Mouse (Mus musculus) neural tube, embryonic 12.5 days (tissue): Measurements from ENCODE around the gene Olfr765. TPM values are rescaled to one million over a fixed set of nuclear protein-coding genes. Genes with fewer than 3 reads are reported as not detected.
"Not testable (repeated sequence)": the region's sequence is repeated elsewhere in the genome, so short reads cannot be mapped to it uniquely, and the experiment has no call there.

Experiments used
- ATAC-seq: fragments of 200-750 bp; cut with Nextera tagmentation; 2 replicates; pipeline ENCODE4 v1.8.0; 2017; ENCODE audit warnings: low read depth, mild to moderate bottlenecking, moderate TSS enrichment, moderate library complexity; ENCODE audit not compliant: low FRiP score
- H3K27ac ChIP-seq: fragments of 300-500 bp; sonication (generic); 2 replicates; pipeline ENCODE4 v1.5.1; 2016
- H3K27me3 ChIP-seq: fragments of 300-500 bp; sonication (generic); replicated peaks from 2 replicates; pipeline ENCODE4 v1.6.1; 2016; ENCODE audit warnings: mild to moderate bottlenecking
- H3K36me3 ChIP-seq: fragments of 300-500 bp; sonication (generic); 2 replicates; pipeline ENCODE4 v1.6.1; 2016; ENCODE audit warnings: mild to moderate bottlenecking
- H3K4me1 ChIP-seq: fragments of 300-500 bp; sonication (generic); 2 replicates; pipeline ENCODE4 v1.6.1; 2016
- H3K4me2 ChIP-seq: fragments of 300-500 bp; sonication (generic); replicated peaks from 2 replicates; pipeline ENCODE4 v1.6.1; 2016; ENCODE audit warnings: mild to moderate bottlenecking
- H3K4me3 ChIP-seq: fragments of 300-500 bp; sonication (generic); 2 replicates; pipeline ENCODE4 v1.5.1; 2016
- H3K9ac ChIP-seq: fragments of 300-500 bp; sonication (generic); 2 replicates; pipeline ENCODE4 v1.6.1; 2016; ENCODE audit warnings: mild to moderate bottlenecking
- H3K9me3 ChIP-seq: fragments of 300-500 bp; sonication (generic); 2 replicates; pipeline ENCODE4 v1.6.1; 2016; ENCODE audit warnings: mild to moderate bottlenecking
- WGBS: fragments of 180-500 bp; shearing (Covaris S2); methylation state at CpG from one replicate; pipeline ENCODE4 v1.1.7; 2016; 5-methylcytosine and 5-hydroxymethylcytosine counted together
- polyA plus RNA-seq: library from polyadenylated mRNA; unstranded; fragments of >200 nt; fragmentation: Nextera tagmentation; extraction: Ambion mirVana; gene quantifications from 2 replicates; pipeline ENCODE4 v1.2.1, GENCODE M21; 2016

Gene Olfr765
- not detected in 2 replicates for polyA plus RNA-seq

GRCm38 (mm10) chr10:129049898-129050297 lies at the start of gene Olfr765:
Olfr765 (minus strand) TSS chr10:129049998.
- not testable (repeated sequence) for H3K4me3 ChIP-seq, H3K9me3 ChIP-seq, H3K27ac ChIP-seq, ATAC-seq, H3K4me1 ChIP-seq, H3K27me3 ChIP-seq, H3K36me3 ChIP-seq, H3K4me2 ChIP-seq, H3K9ac ChIP-seq

- Histone ChIP-seq H3K4me3 (no peak within 1 kb of the TSS), H3K36me3 (no peaks in the 10 kb centered on the region), H3K9me3 (no peaks in the 10 kb centered on the region), H3K27me3 (no peaks in the 10 kb centered on the region), H3K27ac (no peak within 1 kb of the TSS), H3K4me2 (no peak within 1 kb of the TSS), H3K4me1 (no peaks in the 10 kb centered on the region), H3K9ac (no peak within 1 kb of the TSS)
- ATAC-seq, result no peak
- 76% methylated on average over 1 of the region's 1 CpGs for WGBS
These were observed 49.5 kb upstream of the Olfr765 start, which contains the start of gene Olfr768 for GRCm38 (mm10) chr10:129099275-129099674. Olfr768 (minus strand) TSS chr10:129099375.

- not testable (repeated sequence) for H3K4me2 ChIP-seq, H3K9me3 ChIP-seq, H3K27me3 ChIP-seq, H3K27ac ChIP-seq, H3K36me3 ChIP-seq, H3K9ac ChIP-seq, H3K4me3 ChIP-seq, ATAC-seq, H3K4me1 ChIP-seq
These were observed 33.0 kb upstream of the Olfr765 start, which contains the start of gene Olfr767 for GRCm38 (mm10) chr10:129082810-129083209. Olfr767 (minus strand) TSS chr10:129082910.

- Histone ChIP-seq H3K4me1 (no peaks in the 10 kb centered on the region), H3K4me2 (no peak within 1 kb of the TSS), H3K9me3 (no peaks in the 10 kb centered on the region), H3K27ac (no peak within 1 kb of the TSS), H3K9ac (no peak within 1 kb of the TSS), H3K36me3 (no peaks in the 10 kb centered on the region), H3K27me3 (no peaks in the 10 kb centered on the region), H3K4me3 (no peak within 1 kb of the TSS)
- WGBS, result 88% methylated on average over 2 of the region's 2 CpGs
- ATAC-seq, result no peak
These were observed 19.1 kb upstream of the Olfr765 start, which contains the start of gene Olfr766-ps1 for GRCm38 (mm10) chr10:129068877-129069276. Olfr766-ps1 (minus strand) TSS chr10:129068977.

GRCm38 (mm10) chr10:129039796-129040195 lies 10.0 kb downstream of the Olfr765 start, which contains the start of gene Olfr764-ps1:
Olfr764-ps1 (minus strand) TSS chr10:129039896.
- Histone ChIP-seq H3K27me3 (no peaks in the 10 kb centered on the region), H3K27ac (no peak within 1 kb of the TSS), H3K4me2 (no peak within 1 kb of the TSS), H3K36me3 (no peaks in the 10 kb centered on the region), H3K4me3 (no peak within 1 kb of the TSS), H3K4me1 (no peaks in the 10 kb centered on the region), H3K9ac (no peak within 1 kb of the TSS), H3K9me3 (no peaks in the 10 kb centered on the region)
- WGBS, result 84% methylated on average over 3 of the region's 3 CpGs
- no peak for ATAC-seq

- Histone ChIP-seq H3K4me2 (no peak overlapping the region), H3K27me3 (no peaks in the 10 kb centered on the region), H3K36me3 (no peaks in the 10 kb centered on the region), H3K4me3 (no peak overlapping the region), H3K9ac (no peak overlapping the region), H3K27ac (no peak overlapping the region), H3K4me1 (no peaks in the 10 kb centered on the region), H3K9me3 (no peaks in the 10 kb centered on the region)
- no peak for ATAC-seq
- WGBS, result 79% methylated on average over 2 of the region's 2 CpGs
These were observed 21.5 kb downstream of the Olfr765 start for GRCm38 (mm10) chr10:129028343-129028742.

GRCm38 (mm10) chr10:129026018-129026662 lies 23.7 kb downstream of the Olfr765 start:
- Histone ChIP-seq H3K27ac (no peak overlapping the region), H3K27me3 (no peaks in the 10 kb centered on the region), H3K9me3 (no peaks in the 10 kb centered on the region), H3K4me2 (no peak overlapping the region), H3K36me3 (no peaks in the 10 kb centered on the region), H3K9ac (no peak overlapping the region), H3K4me1 (no peaks in the 10 kb centered on the region), H3K4me3 (no peak overlapping the region)
- peak; percentile 77 for ATAC-seq
- 66% methylated on average over 3 of the region's 3 CpGs for WGBS

GRCm38 (mm10) chr10:129023319-129023718 lies 26.5 kb downstream of the Olfr765 start:
- no peak overlapping the region for H3K27ac ChIP-seq
- H3K27me3 ChIP-seq, result no peaks in the 10 kb centered on the region
- H3K4me1 ChIP-seq, result no peaks in the 10 kb centered on the region
- no peak for ATAC-seq
- H3K9me3 ChIP-seq, result no peaks in the 10 kb centered on the region
- H3K36me3 ChIP-seq, result no peaks in the 10 kb centered on the region
- H3K4me2 ChIP-seq, result no peak overlapping the region
- H3K4me3 ChIP-seq, result no peak overlapping the region
- H3K9ac ChIP-seq, result no peak overlapping the region

- no peak overlapping the region for H3K4me3 ChIP-seq
- no peak overlapping the region for H3K27ac ChIP-seq
- no peaks in the 10 kb centered on the region for H3K36me3 ChIP-seq
- no peaks in the 10 kb centered on the region for H3K4me1 ChIP-seq
- no peak for ATAC-seq
- no peak overlapping the region for H3K9ac ChIP-seq
- H3K9me3 ChIP-seq, result no peaks in the 10 kb centered on the region
- no peaks in the 10 kb centered on the region for H3K27me3 ChIP-seq
- no peak overlapping the region for H3K4me2 ChIP-seq
These were observed 35.3 kb downstream of the Olfr765 start for GRCm38 (mm10) chr10:129014477-129014876.

- peak; percentile 13; the same call in 1 of the 2 replicates for ATAC-seq
- H3K4me3 ChIP-seq, H3K4me2 ChIP-seq, H3K27ac ChIP-seq, H3K4me1 ChIP-seq, H3K9ac ChIP-seq, H3K27me3 ChIP-seq, H3K9me3 ChIP-seq, H3K36me3 ChIP-seq: not testable (repeated sequence)
- WGBS, result 54% methylated on average over 2 of the region's 5 CpGs
These were observed 38.3 kb downstream of the Olfr765 start for GRCm38 (mm10) chr10:129011511-129011910.

- Histone ChIP-seq H3K27me3 (no peaks in the 10 kb centered on the region), H3K4me1 (no peaks in the 10 kb centered on the region), H3K4me2 (no peak within 1 kb of the TSS), H3K36me3 (no peaks in the 10 kb centered on the region), H3K27ac (no peak within 1 kb of the TSS), H3K4me3 (no peak within 1 kb of the TSS), H3K9ac (no peak within 1 kb of the TSS), H3K9me3 (0 out of 2 replicates have a peak, but pooled peaks cover 5% of the 10 kb centered on the region)
- WGBS, result 60% methylated on average over 2 of the region's 2 CpGs
- ATAC-seq, result no peak
These were observed 39.4 kb downstream of the Olfr765 start, which contains the start of gene Olfr763 for GRCm38 (mm10) chr10:129010288-129010841. Olfr763 (plus strand) TSS chr10:129010791.

GRCm38 (mm10) chr10:129004032-129004920 lies 45.5 kb downstream of the Olfr765 start:
- Histone ChIP-seq H3K4me3 (no peak overlapping the region), H3K4me1 (no peaks in the 10 kb centered on the region), H3K36me3 (no peaks in the 10 kb centered on the region), H3K27me3 (no peaks in the 10 kb centered on the region), H3K4me2 (no peak overlapping the region), H3K9ac (no peak overlapping the region), H3K27ac (no peak overlapping the region), H3K9me3 (0 out of 2 replicates have a peak, but pooled peaks cover 5% of the 10 kb centered on the region)
- no peak for ATAC-seq
- WGBS, result 87% methylated on average over 14 of the region's 14 CpGs
